Mouse (Mus musculus) small intestine, adult 10 weeks (tissue): ENCODE results near the gene Prdm4. TPM values are rescaled to one million over a fixed set of nuclear protein-coding genes. Genes with fewer than 3 reads are reported as not detected.

Source experiments
- polyA plus RNA-seq: library from polyadenylated mRNA; stranded (reverse); fragments of 350-450 nt; fragmentation: Illumina TruSeq; extraction: RNeasy Lipid Tissue Mini Kit (QIAGEN cat#74804); gene quantifications from one replicate; pipeline ENCODE4 v1.2.3, GENCODE M21; 2014; ENCODE audit warnings: low replicate concordance

The Prdm4 gene
- 16.3 TPM for polyA plus RNA-seq

GRCm38 (mm10) chr10:85916498-85917309, at the start of gene Prdm4:
TSS of gene Prdm4 (minus strand) at chr10:85917142.

GRCm38 (mm10) chr10:85957464-85957950, 40.6 kb upstream of the Prdm4 start, which contains the start of gene Rtcb:
TSS of gene Rtcb (minus strand) at chr10:85957823.

GRCm38 (mm10) chr10:85927676-85928445, 10.9 kb upstream of the Prdm4 start, which contains the start of gene Ascl4:
TSS of gene Ascl4 (plus strand) at chr10:85927681.

Other genes starting within 250 kb of the Prdm4 start
- 15.1 TPM for gene Pwp1, start 87.6 kb downstream of the Prdm4 start, polyA plus RNA-seq
- not detected for gene Ascl4, start 10.5 kb upstream of the Prdm4 start, polyA plus RNA-seq
- 14.5 TPM for gene Rtcb, start 40.7 kb upstream of the Prdm4 start, polyA plus RNA-seq
- gene Bpifc, start 94.8 kb upstream of the Prdm4 start, polyA plus RNA-seq, result not detected
- 8.4 TPM for gene Fbxo7, start 104.8 kb upstream of the Prdm4 start, polyA plus RNA-seq